Mouse (Mus musculus): Measurements from ENCODE around the gene Gm20388. TPM values are rescaled to one million over a fixed set of nuclear protein-coding genes. Genes with fewer than 3 reads are reported as not detected.

Gene Gm20388
- polyA plus RNA-seq, 1 experiment from 2014 or later: not detected

DNA sequence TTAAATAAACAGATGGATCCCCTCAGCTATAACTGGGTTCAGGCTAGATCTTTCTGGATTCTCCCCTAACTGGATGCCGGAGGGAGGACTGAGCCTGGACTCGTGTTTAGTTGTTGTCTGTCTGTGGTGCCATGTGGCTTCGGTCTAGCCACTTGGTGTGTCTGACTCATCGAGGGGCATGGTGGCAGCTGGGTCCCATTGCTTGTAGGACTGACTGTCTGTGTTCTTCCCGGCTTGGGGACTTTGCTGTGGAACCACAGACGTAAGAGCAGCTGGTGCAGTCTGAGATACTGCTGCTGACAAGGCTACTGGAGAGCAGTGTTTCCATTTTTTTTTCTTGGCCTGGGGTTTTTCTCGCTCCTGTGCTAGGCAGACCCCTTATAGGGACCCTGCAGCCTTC is 613.0 kb downstream of the Gm20388 start:
- Histone ChIP-seq H3K27ac (no peak overlapping the region), H3K27me3 (no peaks in the 10 kb centered on the region)
- 78% methylated on average over 7 of the region's 7 CpGs for WGBS

DNA sequence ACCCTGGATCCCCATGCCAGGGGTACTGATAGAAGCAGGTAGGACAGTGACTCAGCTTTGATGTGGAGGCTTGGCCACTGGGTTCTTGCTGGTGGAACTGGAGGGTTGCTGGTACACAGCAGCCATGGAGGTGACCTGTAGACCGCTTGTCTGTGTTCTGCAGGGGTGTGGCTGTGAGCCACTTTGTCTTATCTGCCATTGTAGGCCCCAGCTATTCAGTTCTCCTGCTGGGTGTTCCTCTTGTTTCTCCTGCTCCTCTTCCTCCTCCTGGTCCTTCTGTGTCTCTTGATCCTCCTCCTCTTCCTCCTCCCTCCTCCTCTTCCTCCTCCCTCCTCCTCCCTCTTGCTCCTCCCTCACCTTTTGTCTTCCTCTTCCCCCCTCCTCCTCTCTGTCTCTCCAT is 614.5 kb downstream of the Gm20388 start:
- Histone ChIP-seq H3K9me3 (no peaks in the 10 kb centered on the region), H3K9ac (no peak overlapping the region), H3K4me2 (replicated peaks) (no peak overlapping the region), H3K36me3 (no peaks in the 10 kb centered on the region), H3K27me3 (no peaks in the 10 kb centered on the region), H3K4me3 (no peak overlapping the region), H3K4me1 (peaks cover 71% of the 10 kb centered on the region), H3K27ac (no peak overlapping the region)
- 89% methylated on average over 1 of the region's 1 CpGs for WGBS
- ATAC-seq (ENCODE audit: insufficient number of reproducible peaks, insufficient read depth, low FRiP score, low TSS enrichment): no peak

More for the DNA sequence above, 613.0 kb downstream of the Gm20388 start:
- H3K4me1 ChIP-seq: peaks cover 68% of the 10 kb centered on the region
- H3K9me3 ChIP-seq: no peaks in the 10 kb centered on the region
- H3K9ac ChIP-seq: no peak overlapping the region
- no peak overlapping the region for H3K4me2 ChIP-seq (replicated peaks)
- ATAC-seq (ENCODE audit: insufficient number of reproducible peaks, insufficient read depth, low FRiP score, low TSS enrichment): no peak
- H3K4me3 ChIP-seq: no peak overlapping the region
- no peaks in the 10 kb centered on the region for H3K36me3 ChIP-seq

DNA sequence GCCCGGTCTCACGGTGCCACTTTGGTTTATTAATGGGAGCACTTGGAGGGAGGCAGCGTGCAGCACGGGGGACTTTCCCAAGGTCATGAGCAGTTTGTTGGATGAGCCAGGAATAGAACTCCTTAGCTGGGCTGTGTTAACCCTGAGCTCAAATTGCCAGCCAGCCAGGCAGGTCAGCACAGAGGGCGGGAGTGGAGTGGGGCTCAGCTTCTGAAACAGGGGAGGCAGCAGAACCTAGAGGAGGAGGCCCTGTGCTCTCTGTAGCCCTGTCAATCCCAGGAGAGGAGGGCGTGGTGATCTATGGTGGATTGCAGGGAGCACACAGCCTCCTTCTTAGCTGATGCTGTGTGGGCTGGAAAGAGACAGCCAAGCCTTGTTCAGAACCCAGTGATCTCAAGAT is 615.2 kb downstream of the Gm20388 start:
- Histone ChIP-seq H3K4me3 (no peak overlapping the region), H3K9me3 (no peaks in the 10 kb centered on the region), H3K27ac (no peak overlapping the region), H3K36me3 (no peaks in the 10 kb centered on the region), H3K4me1 (peaks cover 64% of the 10 kb centered on the region), H3K9ac (no peak overlapping the region), H3K27me3 (no peaks in the 10 kb centered on the region), H3K4me2 (replicated peaks) (no peak overlapping the region)
- 56% methylated on average over 6 of the region's 6 CpGs for WGBS
- no peak for ATAC-seq (ENCODE audit: insufficient number of reproducible peaks, insufficient read depth, low FRiP score, low TSS enrichment)

DNA sequence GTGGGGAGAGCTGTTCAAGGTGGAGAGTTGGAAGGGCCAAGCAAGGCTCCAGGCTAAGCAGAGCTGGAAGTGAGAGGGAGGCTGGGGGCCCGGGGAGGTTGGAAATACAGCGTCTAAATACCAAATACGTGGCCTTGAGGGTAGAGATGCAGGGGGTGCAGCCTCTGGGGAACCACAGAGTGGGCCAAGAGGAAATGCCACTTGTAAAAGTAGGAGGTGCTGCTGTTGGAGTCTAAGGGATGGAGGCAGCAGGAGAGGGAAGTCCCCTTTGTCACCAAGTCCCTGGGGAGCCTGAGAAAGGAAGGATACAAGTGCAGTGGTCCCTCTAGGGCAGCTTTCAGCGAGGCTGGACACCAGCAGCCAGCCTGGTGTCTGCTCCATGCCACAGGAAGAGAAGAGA is 615.9 kb downstream of the Gm20388 start:
- no peak for ATAC-seq (ENCODE audit: insufficient number of reproducible peaks, insufficient read depth, low FRiP score, low TSS enrichment)
- Histone ChIP-seq H3K9ac (no peak overlapping the region), H3K4me3 (no peak overlapping the region), H3K4me1 (peaks cover 61% of the 10 kb centered on the region), H3K27me3 (no peaks in the 10 kb centered on the region), H3K27ac (no peak overlapping the region), H3K36me3 (no peaks in the 10 kb centered on the region), H3K9me3 (no peaks in the 10 kb centered on the region), H3K4me2 (replicated peaks) (no peak overlapping the region)
- 23% methylated on average over 4 of the region's 4 CpGs for WGBS

DNA sequence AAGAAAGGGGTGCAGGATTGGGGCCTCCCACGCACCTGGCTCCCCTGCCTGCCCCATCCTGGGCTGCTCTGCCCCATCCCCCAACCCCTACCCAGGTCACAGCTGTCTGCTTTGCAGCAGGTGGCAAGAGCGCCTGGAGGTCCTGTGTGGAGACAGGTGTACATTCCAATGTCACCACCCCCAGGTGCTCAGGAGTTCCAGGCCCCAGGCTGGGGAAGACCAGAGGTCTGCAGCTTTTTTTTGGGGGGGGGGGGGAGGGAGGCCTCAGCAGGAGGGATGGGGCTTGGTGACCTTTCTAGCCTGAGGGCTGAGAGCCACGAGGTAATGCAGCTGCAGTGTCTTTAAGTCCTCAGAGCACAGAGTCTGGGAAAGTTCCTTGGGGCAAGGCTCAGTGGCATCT is 617.7 kb downstream of the Gm20388 start:
- H3K27ac ChIP-seq: 0 out of 2 replicates have a peak overlapping the region, but pooled peaks have one; percentile 23
- 14% methylated on average over 3 of the region's 3 CpGs for WGBS
- no peak overlapping the region for H3K4me2 ChIP-seq (replicated peaks)
- no peaks in the 10 kb centered on the region for H3K27me3 ChIP-seq
- no peak overlapping the region for H3K4me3 ChIP-seq
- H3K4me1 ChIP-seq: peaks cover 72% of the 10 kb centered on the region
- no peak overlapping the region for H3K9ac ChIP-seq
- H3K9me3 ChIP-seq: no peaks in the 10 kb centered on the region
- ATAC-seq (ENCODE audit: insufficient number of reproducible peaks, insufficient read depth, low FRiP score, low TSS enrichment): no peak
- H3K36me3 ChIP-seq: no peaks in the 10 kb centered on the region

DNA sequence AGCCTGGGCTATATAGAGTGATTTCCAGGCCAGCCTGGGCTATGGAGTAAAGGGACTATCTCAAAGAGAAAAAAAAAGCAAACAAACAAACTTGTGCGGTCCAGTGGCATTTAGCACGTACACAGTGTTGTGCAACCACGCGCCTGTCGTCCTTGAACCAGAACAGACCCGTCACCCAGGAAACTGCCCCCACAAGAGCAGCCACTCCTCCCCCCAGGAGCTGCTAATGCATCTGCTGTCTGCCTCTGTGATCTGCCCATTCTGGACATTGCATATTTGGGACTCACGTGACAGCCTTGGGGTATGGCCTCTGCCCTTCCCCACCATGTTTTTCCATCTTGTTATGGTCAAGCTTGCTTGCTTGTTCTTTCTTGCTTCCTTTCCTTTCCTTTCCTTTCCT is 618.6 kb downstream of the Gm20388 start:
- no peak for ATAC-seq (ENCODE audit: insufficient number of reproducible peaks, insufficient read depth, low FRiP score, low TSS enrichment)
- Histone ChIP-seq H3K4me3 (no peak overlapping the region), H3K36me3 (no peaks in the 10 kb centered on the region), H3K9me3 (no peaks in the 10 kb centered on the region), H3K27ac (no peak overlapping the region), H3K9ac (no peak overlapping the region), H3K27me3 (peaks cover 7% of the 10 kb centered on the region; the same call in 1 of the 2 replicates), H3K4me1 (peaks cover 73% of the 10 kb centered on the region), H3K4me2 (replicated peaks) (no peak overlapping the region)
- 65% methylated on average over 7 of the region's 7 CpGs for WGBS

DNA sequence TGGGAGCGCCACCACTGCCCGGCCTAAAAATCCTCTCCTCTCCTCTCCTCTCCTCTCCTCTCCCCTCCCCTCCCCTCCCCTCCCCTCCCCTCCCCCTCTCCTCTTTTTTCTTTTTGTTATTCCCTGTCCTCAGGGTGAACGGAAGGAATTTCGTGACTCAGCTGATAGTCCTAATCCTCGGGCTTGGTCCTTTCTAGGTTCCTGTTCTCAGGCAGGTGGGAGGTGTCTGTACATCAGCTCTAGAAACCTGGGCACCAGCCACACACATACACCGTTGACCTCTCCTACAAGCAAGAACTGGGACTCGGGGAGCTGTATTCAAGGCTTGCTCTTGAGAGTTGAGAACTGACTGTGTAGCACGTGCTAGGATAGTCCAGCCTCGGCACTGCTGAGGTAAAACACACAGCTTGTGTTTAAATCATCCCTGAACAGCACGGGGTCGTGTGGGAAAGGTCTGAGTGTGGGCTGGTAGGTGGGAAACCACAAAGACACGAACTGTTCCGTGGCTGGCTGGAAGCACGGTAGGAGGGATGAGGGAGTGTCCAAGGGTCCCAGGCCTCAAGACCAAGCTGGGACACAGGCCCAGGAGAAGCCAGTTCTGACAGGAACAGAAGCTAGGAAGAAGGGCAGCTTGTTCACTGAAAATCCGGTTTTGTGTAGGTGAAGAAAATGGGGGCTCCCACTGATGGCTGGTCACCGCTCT is 620.5 kb downstream of the Gm20388 start:
- Histone ChIP-seq H3K4me3 (no peak overlapping the region), H3K27me3 (peaks cover 12% of the 10 kb centered on the region), H3K27ac (no peak overlapping the region), H3K9me3 (no peaks in the 10 kb centered on the region), H3K36me3 (no peaks in the 10 kb centered on the region), H3K4me2 (replicated peaks) (no peak overlapping the region), H3K4me1 (peaks cover 79% of the 10 kb centered on the region), H3K9ac (no peak overlapping the region)
- WGBS: 55% methylated on average over 16 of the region's 16 CpGs
- ATAC-seq (ENCODE audit: insufficient number of reproducible peaks, insufficient read depth, low FRiP score, low TSS enrichment): no peak

DNA sequence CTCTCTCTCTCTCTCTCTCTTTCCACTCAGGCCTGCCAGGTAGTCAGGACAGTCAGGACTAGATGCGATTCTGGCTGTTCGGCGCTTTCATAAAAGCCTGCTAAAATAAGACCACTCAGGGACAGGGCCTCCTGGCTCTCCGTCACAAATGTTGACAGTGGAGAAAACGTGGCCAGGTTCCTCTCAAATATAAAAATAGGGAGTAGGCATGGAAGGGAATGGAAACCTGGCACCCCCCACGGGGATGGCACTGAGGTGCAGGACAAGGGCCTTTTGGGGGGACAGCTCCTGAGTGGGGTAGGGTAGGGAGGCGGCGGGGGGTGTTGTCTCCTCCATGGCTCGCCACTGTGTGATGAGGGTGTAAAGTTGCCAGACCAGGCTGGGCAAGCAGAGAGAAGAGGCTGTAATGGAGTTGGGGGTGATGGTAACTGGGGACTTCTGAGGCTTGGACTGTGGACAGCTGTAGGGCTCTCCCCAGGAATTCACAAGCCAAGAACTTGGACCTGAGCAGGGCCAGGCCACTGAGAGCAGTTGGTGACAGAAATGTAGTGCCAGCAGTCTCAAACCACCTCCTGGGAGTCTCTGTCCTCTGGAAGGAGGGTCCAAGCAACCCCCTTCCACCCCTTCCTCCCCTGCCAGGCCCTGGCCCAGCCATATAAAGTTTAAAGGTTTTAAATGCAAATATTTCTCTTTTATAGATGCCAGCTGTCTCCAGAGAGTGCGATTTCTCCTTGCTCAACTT is 621.3 kb downstream of the Gm20388 start:
- Histone ChIP-seq H3K9ac (no peak overlapping the region), H3K4me3 (no peak overlapping the region)
- no peak for ATAC-seq (ENCODE audit: insufficient number of reproducible peaks, insufficient read depth, low FRiP score, low TSS enrichment)

DNA sequence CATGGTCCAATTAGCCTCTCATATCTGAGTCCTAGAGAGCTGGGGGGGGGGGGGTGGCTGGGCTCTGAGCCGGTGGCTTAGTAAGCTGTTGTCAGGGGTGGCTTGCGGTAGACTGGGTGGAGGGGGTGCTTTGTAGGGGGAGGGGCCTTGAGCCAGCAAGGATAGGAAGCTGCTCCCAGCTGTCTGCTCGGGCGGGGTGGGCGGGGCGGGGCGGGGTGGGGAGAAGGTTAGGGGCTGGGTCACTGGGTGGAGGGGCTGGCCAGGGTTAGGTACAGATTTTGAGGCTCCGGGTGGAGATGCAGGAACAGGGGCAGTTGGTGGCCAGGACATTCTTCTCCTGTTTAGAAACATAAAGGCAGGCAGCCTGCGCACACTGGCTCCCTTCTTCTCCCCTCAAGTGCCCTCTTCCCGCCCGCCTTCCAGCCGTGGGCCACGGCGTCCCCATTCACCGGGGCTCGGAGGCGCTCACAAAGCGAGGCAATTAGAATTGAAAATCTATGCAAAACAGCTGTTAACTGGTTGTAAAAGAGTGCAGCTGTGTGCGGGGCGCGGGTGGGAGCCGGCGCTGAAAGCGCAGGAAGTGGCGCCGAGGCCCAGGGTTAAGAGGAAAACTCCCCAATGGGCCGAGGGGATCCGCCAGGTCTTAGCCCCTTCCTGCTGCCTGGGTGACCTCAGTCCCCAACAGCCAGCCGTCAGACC is 622.0 kb downstream of the Gm20388 start:
- Histone ChIP-seq H3K27me3 (peaks cover 17% of the 10 kb centered on the region), H3K4me3 (peak overlapping the region; percentile 8; the same call in 1 of the 2 replicates), H3K4me1 (peaks cover 73% of the 10 kb centered on the region), H3K36me3 (no peaks in the 10 kb centered on the region), H3K9me3 (no peaks in the 10 kb centered on the region), H3K4me2 (replicated peaks) (peak overlapping the region; percentile 41), H3K9ac (no peak overlapping the region; the same call in 1 of the 2 replicates), H3K27ac (peak overlapping the region; percentile 72)
- 1% methylated on average over 27 of the region's 29 CpGs for WGBS
- ATAC-seq (ENCODE audit: insufficient number of reproducible peaks, insufficient read depth, low FRiP score, low TSS enrichment): no peak

More for the DNA sequence above, 621.3 kb downstream of the Gm20388 start:
- Histone ChIP-seq H3K9me3 (no peaks in the 10 kb centered on the region), H3K36me3 (no peaks in the 10 kb centered on the region), H3K4me2 (replicated peaks) (peak overlapping the region; percentile 41), H3K27ac (peak overlapping the region; percentile 72), H3K4me1 (peaks cover 78% of the 10 kb centered on the region), H3K27me3 (peaks cover 12% of the 10 kb centered on the region)
- 55% methylated on average over 10 of the region's 10 CpGs for WGBS

DNA sequence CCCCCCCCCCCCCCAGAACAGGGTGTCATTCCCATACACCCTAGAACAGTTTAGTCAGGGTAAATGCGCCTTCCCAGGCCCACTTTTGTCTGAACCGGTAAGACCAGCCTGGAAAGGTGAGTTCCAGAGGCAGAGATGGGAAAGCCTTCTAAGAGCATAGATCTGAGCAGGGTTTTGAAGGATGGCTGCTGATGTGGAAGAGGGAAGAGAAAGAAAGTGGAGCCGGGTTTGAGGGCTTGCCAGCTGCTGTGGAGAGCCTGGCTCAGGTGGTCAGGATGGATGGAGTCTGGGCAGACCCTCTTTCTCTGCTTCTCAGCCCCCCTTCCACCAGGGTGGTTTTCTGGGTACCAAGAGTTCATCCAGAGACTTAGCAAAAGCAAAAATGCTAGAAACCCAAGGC is 622.7 kb downstream of the Gm20388 start:
- H3K27ac ChIP-seq: peak overlapping the region; percentile 72; the same call in 1 of the 2 replicates
- no peak for ATAC-seq (ENCODE audit: insufficient number of reproducible peaks, insufficient read depth, low FRiP score, low TSS enrichment)
- no peak overlapping the region for H3K4me3 ChIP-seq
- 16% methylated on average over 3 of the region's 3 CpGs for WGBS
- H3K27me3 ChIP-seq: peaks cover 17% of the 10 kb centered on the region
- H3K4me2 ChIP-seq (replicated peaks): peak overlapping the region; percentile 41
- no peaks in the 10 kb centered on the region for H3K36me3 ChIP-seq
- peaks cover 73% of the 10 kb centered on the region for H3K4me1 ChIP-seq
- no peak overlapping the region for H3K9ac ChIP-seq
- no peaks in the 10 kb centered on the region for H3K9me3 ChIP-seq

DNA sequence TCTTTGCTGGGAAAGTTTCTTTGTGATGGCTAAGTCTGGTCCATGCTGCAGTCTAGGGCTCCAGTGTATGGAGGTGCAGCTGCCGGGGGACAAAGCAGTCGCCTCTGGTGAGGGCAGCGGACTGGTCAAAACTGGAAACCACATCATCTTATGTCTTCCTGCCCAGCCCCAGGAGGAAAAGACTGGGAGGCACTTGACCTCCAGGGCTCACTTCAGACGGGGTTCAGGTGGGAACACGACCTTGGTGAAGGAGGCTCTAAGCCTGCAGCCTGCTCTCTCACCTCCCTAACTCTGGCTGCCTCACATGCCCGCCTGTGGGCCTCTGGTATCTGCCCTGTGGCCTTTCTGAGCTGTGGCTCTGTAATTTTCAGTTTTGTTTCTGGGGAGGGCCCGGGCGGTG is 623.4 kb downstream of the Gm20388 start:
- ATAC-seq (ENCODE audit: insufficient number of reproducible peaks, insufficient read depth, low FRiP score, low TSS enrichment): no peak
- Histone ChIP-seq H3K27ac (no peak overlapping the region), H3K4me1 (peaks cover 75% of the 10 kb centered on the region), H3K36me3 (no peaks in the 10 kb centered on the region), H3K4me2 (replicated peaks) (no peak overlapping the region), H3K4me3 (no peak overlapping the region), H3K9me3 (no peaks in the 10 kb centered on the region), H3K27me3 (peaks cover 17% of the 10 kb centered on the region), H3K9ac (no peak overlapping the region)
- 37% methylated on average over 8 of the region's 8 CpGs for WGBS
